Comparison of ENCODE assay signal across 8 mouse cellular contexts in the genomic region with DNA sequence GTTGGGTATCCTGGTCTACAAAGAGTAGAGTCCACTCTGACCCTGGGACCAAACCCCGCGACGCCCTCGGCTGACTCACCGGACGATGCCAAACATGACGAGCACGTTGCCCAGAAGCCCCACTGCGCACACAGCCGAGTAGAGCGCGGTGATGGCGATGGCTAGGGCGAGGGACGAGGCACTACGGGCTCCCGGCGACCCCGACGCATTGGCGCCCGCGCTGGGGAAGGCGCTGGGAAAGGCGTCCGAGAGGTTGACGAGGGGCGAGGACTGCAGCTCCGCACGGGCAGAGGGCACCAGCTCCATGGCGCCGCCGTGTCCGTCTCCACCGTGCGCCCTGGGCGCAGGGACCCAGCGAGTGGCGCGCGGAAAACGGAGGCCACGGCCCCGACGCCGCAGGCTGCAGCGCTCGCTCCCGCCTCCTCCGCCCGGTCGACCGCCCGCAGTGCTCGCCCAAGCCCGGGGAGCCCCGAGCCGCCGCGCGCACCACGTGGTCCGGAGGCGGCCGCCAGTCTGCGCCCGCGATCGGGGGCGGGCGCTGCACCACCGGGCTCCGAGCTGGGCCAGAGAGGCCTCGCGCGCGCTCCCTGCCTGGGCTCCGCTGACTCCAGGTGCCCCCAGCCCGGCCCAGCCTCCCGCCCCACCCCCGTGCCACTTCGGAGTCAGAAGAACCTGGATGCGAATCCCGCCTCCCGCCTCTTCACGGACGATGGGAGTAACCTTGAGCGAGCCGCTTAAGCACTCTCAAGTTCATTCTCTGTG. TPM values are rescaled to one million over a fixed set of nuclear protein-coding genes. Genes with fewer than 3 reads are reported as not detected.
DNase-seq lines count a peak whose midpoint lies in the region; ATAC-seq lines count a peak whose summit lies in the region.

Gene Oprd1, minus strand, starts transcription at position 407 of the 762 bp plus-strand sequence.

- H3K27ac ChIP-seq in hindbrain, embryonic 12.5 days = no peak within 1 kb of the TSS
- H3K27ac ChIP-seq in midbrain, embryonic 11.5 days (ENCODE audit: low read depth, low read length) = no peak within 1 kb of the TSS

- no peak for DNase-seq in frontal cortex, postnatal 14 days (ENCODE audit: low spot score in 2 of 2)
- DNase-seq in right cerebral cortex, adult 18-20 months = peak; percentile 72
- no peak for DNase-seq in right cerebral cortex, postnatal 36 days (ENCODE audit: low spot score in 2 of 2)
- DNase-seq in midbrain, embryonic 11.5 days (ENCODE audit: low spot score, missing footprints) = peak; percentile 89
- no peak for DNase-seq in spleen, postnatal 14 days (ENCODE audit: low spot score in 2 of 2)
- no peak for DNase-seq in spleen, postnatal 4 days (ENCODE audit: low spot score in 2 of 2)

- peak within 1 kb of the TSS; percentile 42 for H3K4me3 ChIP-seq in hindbrain, embryonic 12.5 days
- H3K4me3 ChIP-seq in midbrain, embryonic 11.5 days (ENCODE audit: low read depth, low read length) = peak within 1 kb of the TSS; percentile 31

- WGBS in hindbrain, embryonic 12.5 days = 1% methylated on average over 89 of the region's 89 CpGs
- 1% methylated on average over 83 of the region's 89 CpGs for WGBS in midbrain, embryonic 11.5 days

- peaks cover 14% of the 10 kb centered on the region for H3K4me1 ChIP-seq in hindbrain, embryonic 12.5 days
- peaks cover 5% of the 10 kb centered on the region for H3K4me1 ChIP-seq in midbrain, embryonic 11.5 days (ENCODE audit: control insufficient read depth, insufficient read depth, low read length)

- peak; percentile 66 for ATAC-seq in frontal cortex, adult (ENCODE audit: low TSS enrichment)
- no peak for ATAC-seq in hindbrain, embryonic 12.5 days (ENCODE audit: low FRiP score)
- no peak for ATAC-seq in midbrain, embryonic 11.5 days (ENCODE audit: low FRiP score)

- peak within 1 kb of the TSS; percentile 32; the same call in 1 of the 2 replicates for H3K9ac ChIP-seq in hindbrain, embryonic 12.5 days
- no peak within 1 kb of the TSS for H3K9ac ChIP-seq in midbrain, embryonic 11.5 days (ENCODE audit: low read length)

- no peaks in the 10 kb centered on the region for H3K9me3 ChIP-seq in hindbrain, embryonic 12.5 days (replicated peaks)
- no peaks in the 10 kb centered on the region for H3K9me3 ChIP-seq in midbrain, embryonic 11.5 days (ENCODE audit: control insufficient read depth, low read length)

- peak within 1 kb of the TSS; percentile 67 for H3K4me2 ChIP-seq in hindbrain, embryonic 12.5 days (replicated peaks)
- peak within 1 kb of the TSS; percentile 53 for H3K4me2 ChIP-seq in midbrain, embryonic 11.5 days

- no peaks in the 10 kb centered on the region for H3K36me3 ChIP-seq in hindbrain, embryonic 12.5 days
- no peaks in the 10 kb centered on the region for H3K36me3 ChIP-seq in midbrain, embryonic 11.5 days (ENCODE audit: control insufficient read depth, insufficient read depth, low read length)

- peaks cover 63% of the 10 kb centered on the region for H3K27me3 ChIP-seq in hindbrain, embryonic 12.5 days
- H3K27me3 ChIP-seq in midbrain, embryonic 11.5 days (ENCODE audit: control insufficient read depth, insufficient read depth, low read length) = peaks cover 37% of the 10 kb centered on the region

RNA-seq across cellular contexts. Expression of gene Oprd1, which starts in this region (rescaled TPM):
- 0.08 and 0.18 TPM in 2 replicates for polyA plus RNA-seq in hindbrain, embryonic 12.5 days (2016; fragmentation: Nextera tagmentation; extraction: Ambion mirVana)
- 0.04 and 0.08 TPM in 2 replicates for polyA plus RNA-seq in midbrain, embryonic 11.5 days (2014; fragmentation: Nextera tagmentation; extraction: Ambion mirVana)

Comparison
In these comparisons a context has a peak if more than half of its experiments do, and no peak if none do; other contexts are left out.
1. Peak in DNase-seq, H3K4me3 ChIP-seq and H3K4me2 ChIP-seq in midbrain, embryonic 11.5 days; RNA of the gene not detected or under 1 TPM.